Mouse (Mus musculus) MEL (cell line): ENCODE data around the gene Spi1. TPM values are rescaled to one million over a fixed set of nuclear protein-coding genes. Genes with fewer than 3 reads are reported as not detected.
A peak's percentile ranks its signal among the peaks of the same experiment; 100 is the strongest.

Source experiments
- DNase-seq: peaks from one replicate; pipeline ENCODE4 v3.0.0; 2011; ENCODE audit warnings: low read depth, low spot score
- H3K27ac ChIP-seq: 2 replicates; pipeline ENCODE4 v1.5.1; 2012; ENCODE audit warnings: low read depth, mild to moderate bottlenecking, control low read depth, low read length, moderate library complexity; ENCODE audit not compliant: control insufficient read depth
- H3K27me3 ChIP-seq, 2 experiments: fragments of 150-350 bp in 1 of 2; sonication (generic) in 1 of 2; 2 replicates each; pipeline ENCODE4 v1.6.1; 2012; ENCODE audit warnings: low read length in 2 of 2, mild to moderate bottlenecking in 2 of 2, improper control_type of control experiment in 1 of 2, moderate library complexity in 1 of 2; ENCODE audit not compliant: insufficient read depth in 2 of 2, control insufficient read depth in 1 of 2
- H3K36me3 ChIP-seq, 2 experiments: 2 replicates each; pipeline ENCODE4 v1.6.1; 2012 to 2014; ENCODE audit warnings: low read length in 2 of 2, improper control_type of control experiment in 1 of 2, inconsistent platforms in 1 of 2, mild to moderate bottlenecking in 1 of 2; ENCODE audit not compliant: insufficient read depth in 2 of 2, control insufficient read depth in 1 of 2
- H3K4me1 ChIP-seq, 2 experiments: fragments of 150-350 bp in 1 of 2; sonication (generic) in 1 of 2; 2 replicates each; pipeline ENCODE4 v1.6.1; 2012; ENCODE audit warnings: low read length in 2 of 2, improper control_type of control experiment in 1 of 2, mild to moderate bottlenecking in 1 of 2; ENCODE audit not compliant: insufficient read depth in 2 of 2, control insufficient read depth in 1 of 2
- H3K4me3 ChIP-seq, 2 experiments: fragments of 150-350 bp in 1 of 2; sonication (generic) in 1 of 2; 2 replicates each; pipeline ENCODE4 v1.5.1; 2012; ENCODE audit warnings: low read depth in 2 of 2, low read length in 2 of 2, mild to moderate bottlenecking in 2 of 2, moderate library complexity in 2 of 2, control low read depth in 1 of 2, improper control_type of control experiment in 1 of 2; ENCODE audit not compliant: control insufficient read depth in 1 of 2, insufficient read depth in 1 of 2
- H3K79me2 ChIP-seq: 2 replicates; pipeline ENCODE4 v1.6.1; 2012; ENCODE audit warnings: mild to moderate bottlenecking, low read length, moderate library complexity; ENCODE audit not compliant: control insufficient read depth, poor library complexity, insufficient read depth
- H3K9ac ChIP-seq: 2 replicates; pipeline ENCODE4 v1.6.1; 2012; ENCODE audit warnings: low read depth, mild to moderate bottlenecking, control low read depth, low read length, moderate library complexity; ENCODE audit not compliant: control insufficient read depth, poor library complexity, severe bottlenecking
- H3K9me3 ChIP-seq: fragments of 150-350 bp; sonication (generic); replicated peaks from 2 replicates; pipeline ENCODE4 v1.6.1; 2012; ENCODE audit warnings: mild to moderate bottlenecking, low read length, improper control_type of control experiment, moderate library complexity; ENCODE audit not compliant: insufficient read depth
- BHLHE40 ChIP-seq: IDR thresholded peaks from 2 replicates; pipeline ENCODE4 v1.6.1; 2012; ENCODE audit warnings: low read depth, mild to moderate bottlenecking, inconsistent platforms, low read length, improper control_type of control experiment, borderline replicate concordance
- CHD2 ChIP-seq: IDR thresholded peaks from 2 replicates; pipeline ENCODE4 v1.6.1; 2011; ENCODE audit warnings: low read length, improper control_type of control experiment
- E2F4 ChIP-seq: IDR thresholded peaks from 2 replicates; pipeline ENCODE4 v1.6.1; 2011; ENCODE audit warnings: low read depth, low read length, improper control_type of control experiment, borderline replicate concordance
- NRF1 ChIP-seq: IDR thresholded peaks from 2 replicates; pipeline ENCODE4 v1.6.1; 2014; ENCODE audit warnings: low read depth, mild to moderate bottlenecking, inconsistent platforms, low read length, improper control_type of control experiment, moderate library complexity; ENCODE audit not compliant: poor library complexity, insufficient read depth, severe bottlenecking
- POLR2AphosphoS5 ChIP-seq: IDR thresholded peaks from 2 replicates; pipeline ENCODE4 v1.6.1; 2012; ENCODE audit warnings: low read depth, borderline replicate concordance, mild to moderate bottlenecking, inconsistent platforms, low read length, moderate library complexity, mixed read lengths
- TBP ChIP-seq: IDR thresholded peaks from 2 replicates; pipeline ENCODE4 v1.8.0; 2011; ENCODE audit warnings: low read depth, low read length, improper control_type of control experiment
- USF2 ChIP-seq, 2 experiments: IDR thresholded peaks; 2 replicates each; pipeline ENCODE4 v1.6.1; 2011 to 2012; ENCODE audit warnings: improper control_type of control experiment in 2 of 2, low read length in 2 of 2, borderline replicate concordance in 1 of 2, inconsistent platforms in 1 of 2, low read depth in 1 of 2, mild to moderate bottlenecking in 1 of 2; ENCODE audit not compliant: insufficient read depth in 1 of 2
- ZKSCAN1 ChIP-seq: IDR thresholded peaks from 2 replicates; pipeline ENCODE4 v1.6.1; 2012; ENCODE audit warnings: low read depth, mild to moderate bottlenecking, inconsistent platforms, low read length, improper control_type of control experiment, moderate library complexity
- polyA plus RNA-seq, 2 experiments: library from polyadenylated mRNA; stranded (reverse) in 1 of 2; unstranded in 1 of 2; fragments of >175 nt in 1 of 2; fragments of >200 nt in 1 of 2; gene quantifications; 2 replicates each; pipeline versions ENCODE4 v1.2.1 to v1.2.4; 2012; ENCODE audit warnings: low replicate concordance in 2 of 2, low read depth in 1 of 2; ENCODE audit not compliant: insufficient read length in 2 of 2, insufficient read depth in 1 of 2, missing spikeins in 1 of 2
- total RNA-seq: library from RNA; depleted of rRNA; stranded (reverse); fragments of 300-350 nt; gene quantifications from 2 replicates; pipeline ENCODE4 v1.2.3, GENCODE M21; 2012

Spi1 gene
- total and polyA plus RNA-seq, 3 experiments, result 95.9 to 142 (median 129) TPM

GRCm38 (mm10) chr2:91083366-91083940 lies 1.3 kb downstream of the Spi1 start:
- peaks cover 1% of the 10 kb centered on the region; the same call in 1 of the 2 replicates for H3K79me2 ChIP-seq
- H3K4me3 ChIP-seq, result peak overlapping the region in 1 of 2 experiments; percentile 35; a peak in 2 of 4 replicates
- peaks cover 0 to 23% of the 10 kb centered on the region in 2 experiments; a peak in 2 of 4 replicates for H3K36me3 ChIP-seq
- peak overlapping the region; percentile 63 for H3K27ac ChIP-seq
- DNase-seq, result peak; percentile 60
- peak overlapping the region; percentile 63 for H3K9ac ChIP-seq
- H3K4me1 ChIP-seq, result peaks cover 5 to 30% of the 10 kb centered on the region in 2 experiments
- no peaks in the 10 kb centered on the region for H3K9me3 ChIP-seq
- TF ChIP-seq TBP, result no peak
- TF ChIP-seq BHLHE40, result no peak
- no peak for TF ChIP-seq E2F4
- TF ChIP-seq USF2 (IDR thresholded peaks at IDR 0.05; ENCODE audit: borderline replicate concordance in 1 of 2, insufficient read depth in 1 of 2, low read depth in 1 of 2, low read length in 2 of 2), result no peak
- peak; percentile 98; the same call in 1 of the 2 replicates for TF ChIP-seq POLR2AphosphoS5
- no peak for TF ChIP-seq NRF1
- TF ChIP-seq ZKSCAN1, result no peak
- no peaks in the 10 kb centered on the region for H3K27me3 ChIP-seq

GRCm38 (mm10) chr2:91084179-91084820 lies 2.1 kb downstream of the Spi1 start:
- TF ChIP-seq POLR2AphosphoS5, result peak; percentile 98; the same call in 1 of the 2 replicates
- TF ChIP-seq ZKSCAN1, result no peak
- TF ChIP-seq CHD2, result peak; percentile 11; the same call in 1 of the 2 replicates
- TF ChIP-seq, all 39 proteins: peak for 2
- no peaks in the 10 kb centered on the region for H3K9me3 ChIP-seq
- peaks cover 5 to 35% of the 10 kb centered on the region in 2 experiments for H3K4me1 ChIP-seq
- H3K4me3 ChIP-seq, result no peak overlapping the region
- peaks cover 1% of the 10 kb centered on the region; the same call in 1 of the 2 replicates for H3K79me2 ChIP-seq
- H3K36me3 ChIP-seq, result peaks cover 0 to 28% of the 10 kb centered on the region in 2 experiments; a peak in 2 of 4 replicates
- peak overlapping the region; percentile 70; the same call in 1 of the 2 replicates for H3K9ac ChIP-seq
- no peaks in the 10 kb centered on the region for H3K27me3 ChIP-seq
- no peak for DNase-seq
- H3K27ac ChIP-seq, result peak overlapping the region; percentile 99
